Mouse (Mus musculus): ENCODE data around the gene Capns2.

Gene Capns2

DNA sequence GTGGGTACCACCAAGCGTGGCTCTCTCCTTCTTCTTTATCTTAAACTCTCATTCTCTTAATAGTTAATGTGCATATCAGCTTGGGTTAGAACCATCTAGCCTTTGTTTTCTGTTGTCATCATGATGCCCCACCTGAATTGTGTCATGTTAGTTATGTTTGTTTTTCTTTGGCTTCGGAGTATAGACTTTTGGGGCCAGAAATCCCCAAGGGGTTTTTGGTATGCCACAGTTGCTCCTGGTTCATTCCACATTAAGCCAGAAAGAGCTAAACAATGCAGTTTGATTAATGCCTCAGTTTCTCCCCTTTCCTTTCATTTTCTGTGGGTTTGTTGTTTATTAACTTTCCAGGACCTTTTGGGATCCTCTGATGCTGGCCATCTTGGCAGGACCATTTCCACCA, 7.2 kb downstream of the Capns2 start:
- DNase-seq, result no peak

DNA sequence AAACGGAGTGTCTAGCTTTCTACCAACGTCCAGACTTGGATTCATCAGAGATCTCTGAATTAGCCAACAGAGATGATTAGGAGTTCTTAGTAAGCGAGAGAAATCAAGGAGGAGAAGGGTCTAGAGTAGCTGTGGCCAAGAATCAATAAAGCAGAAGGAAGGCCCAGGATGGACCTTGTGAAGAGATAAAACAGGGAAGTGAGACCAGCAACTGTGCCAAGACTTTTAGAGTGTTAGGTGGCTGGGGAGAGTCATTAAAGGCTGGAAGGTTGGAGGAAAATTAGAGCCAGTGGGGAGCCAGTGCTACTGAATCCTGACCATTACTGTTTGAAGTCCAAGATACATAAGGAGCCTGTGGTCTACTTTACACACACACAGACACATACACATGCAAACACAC, 10.3 kb downstream of the Capns2 start:
- DNase-seq, result no peak

DNA sequence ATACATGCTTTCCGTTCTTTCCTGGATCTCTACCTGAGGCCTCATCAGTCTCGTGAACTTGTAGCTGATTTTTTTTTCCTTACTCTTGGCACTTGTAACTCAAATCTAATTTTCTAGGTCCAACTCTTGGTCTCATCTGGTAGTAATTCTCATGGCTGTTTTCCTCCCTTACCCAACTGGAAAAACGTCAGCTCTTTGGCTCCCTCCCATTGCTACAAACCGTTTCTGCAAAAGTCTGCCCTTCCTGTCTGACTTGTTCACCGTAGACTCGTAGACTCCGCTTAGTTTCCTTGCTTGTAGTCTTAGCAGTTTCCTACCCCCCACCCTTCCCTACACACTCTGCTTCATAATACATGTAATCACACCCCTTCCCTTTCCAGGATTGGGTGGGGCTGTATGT, 12.2 kb downstream of the Capns2 start:
- no peak for DNase-seq

GRCm38 (mm10) chr8:92916082-92916481, 14.9 kb downstream of the Capns2 start:
- DNase-seq, result no peak

- no peak for DNase-seq
Measured at GRCm38 (mm10) chr8:92921768-92922167, 20.6 kb downstream of the Capns2 start.

GRCm38 (mm10) chr8:92928986-92929385, 27.8 kb downstream of the Capns2 start:
- DNase-seq, result no peak

- DNase-seq, result no peak
Measured at GRCm38 (mm10) chr8:92938056-92938455, 36.8 kb downstream of the Capns2 start.

DNA sequence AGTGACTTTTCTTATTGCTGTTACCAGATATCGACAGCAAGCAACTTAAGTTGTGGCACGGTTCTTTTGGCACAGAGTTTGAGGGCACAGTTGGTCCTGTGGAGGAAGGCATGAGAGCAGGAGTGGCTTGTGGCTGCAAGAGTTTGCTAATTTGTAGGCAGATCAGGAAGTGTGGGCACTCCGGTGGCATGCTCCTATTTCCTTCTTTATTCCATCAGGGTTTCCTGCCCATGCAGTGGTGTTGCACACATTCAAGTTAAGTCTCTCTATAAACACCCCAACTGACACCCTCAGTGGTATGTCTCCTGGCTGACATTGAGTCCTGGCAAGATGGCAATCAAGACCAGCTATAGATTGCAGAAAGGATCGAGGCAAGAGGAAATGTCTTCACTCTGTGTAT, 47.9 kb downstream of the Capns2 start:
- no peak for DNase-seq

GRCm38 (mm10) chr8:92950639-92951371, 49.6 kb downstream of the Capns2 start:
- no peak for DNase-seq

Measured in kidney, postnatal 4 days (tissue).